Mouse (Mus musculus): ENCODE results near the gene Taf10.
"Not testable (repeated sequence)": the region's sequence is repeated elsewhere in the genome, so short reads cannot be mapped to it uniquely, and the experiment has no call there.

Taf10 gene

DNA sequence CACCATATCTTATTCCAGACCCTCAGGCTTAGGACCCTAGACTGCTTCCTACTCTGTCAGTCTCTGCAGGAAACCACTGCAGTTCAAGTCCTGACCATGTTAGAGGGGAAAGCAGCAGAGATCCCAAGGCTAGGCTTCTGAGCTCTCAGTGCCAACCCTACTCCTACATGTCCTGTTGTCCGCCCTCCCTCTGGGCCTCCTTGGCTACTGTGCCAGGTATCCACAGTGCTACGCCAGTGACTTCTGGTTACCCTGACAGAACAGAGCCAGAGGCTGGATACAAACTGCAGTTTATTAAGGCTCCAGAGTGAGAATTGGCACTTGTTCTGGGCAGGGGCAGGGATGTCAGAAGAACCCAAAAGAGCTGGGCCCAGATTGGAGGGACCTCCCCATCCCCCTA is 8.6 kb upstream of the Taf10 start:
- DNase-seq: peak; percentile 55 to 60

DNA sequence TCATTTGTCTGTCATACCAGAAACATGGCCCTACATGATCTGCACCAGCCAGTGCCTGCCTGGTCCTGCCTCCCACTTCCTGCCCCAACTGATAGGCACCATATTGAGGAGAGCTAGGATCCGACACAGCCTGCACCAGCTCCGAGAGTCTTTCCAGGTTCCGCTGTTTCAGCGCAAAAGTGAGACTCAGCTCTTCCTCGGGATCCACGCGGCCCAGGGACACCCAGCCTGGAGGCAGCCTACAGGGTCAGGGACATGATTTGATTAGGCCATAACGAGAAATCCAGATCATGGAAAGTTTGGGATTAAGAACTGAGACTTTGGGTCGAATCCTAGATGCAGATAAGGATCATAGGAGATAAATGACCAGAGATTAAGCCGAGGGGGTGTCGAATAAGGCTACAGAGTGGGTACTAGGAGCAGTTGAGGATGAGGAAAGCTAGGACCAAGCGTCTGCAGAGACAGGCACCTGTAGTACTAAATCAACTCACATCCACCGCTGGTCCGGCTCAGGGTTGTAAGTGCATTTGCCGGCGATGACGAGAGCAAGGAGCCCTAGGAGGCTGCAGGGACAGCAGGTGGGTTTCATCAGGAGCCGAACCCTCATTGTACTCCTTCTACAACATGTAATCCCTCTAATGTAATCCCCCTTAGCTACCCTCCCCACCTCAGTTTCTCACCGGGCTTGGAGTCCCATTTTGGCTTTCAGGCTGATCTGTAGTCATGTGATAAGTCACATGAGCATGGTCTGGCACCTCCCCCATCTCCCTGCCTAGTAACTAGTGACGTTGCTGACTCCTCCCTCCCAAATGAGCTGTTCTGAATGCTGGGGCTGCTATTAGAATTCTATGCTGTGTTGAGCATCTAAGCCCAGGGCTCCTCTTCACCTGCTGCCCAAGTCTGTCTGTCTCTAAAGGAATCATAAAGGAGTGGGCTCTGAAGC is 7.6 kb upstream of the Taf10 start, which contains the start of gene Tpp1:
Gene Tpp1 (minus strand): TSS at position 745 of the 943 bp plus-strand sequence.
- DNase-seq: peak; percentile 91 to 93

DNA sequence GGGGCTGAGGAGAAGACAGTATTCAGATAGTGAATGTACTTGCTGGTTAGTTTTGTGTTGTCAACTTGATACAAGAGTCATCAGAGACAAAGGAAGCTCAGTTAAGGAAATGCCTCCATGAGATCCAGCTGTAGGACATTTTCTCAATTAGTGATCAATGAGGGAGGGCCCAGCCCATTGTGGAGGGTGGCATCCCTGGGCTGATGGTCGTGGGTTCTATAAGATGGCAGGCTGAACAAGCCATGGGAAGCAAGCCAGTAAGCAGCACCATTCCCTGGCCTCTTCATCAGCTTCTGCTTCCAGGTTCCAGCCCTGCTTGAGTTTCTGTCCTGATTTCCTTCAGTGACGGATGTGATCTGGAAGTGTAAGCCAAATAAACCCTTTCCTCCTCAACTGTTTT is 3.6 kb upstream of the Taf10 start:
- DNase-seq: no peak

DNA sequence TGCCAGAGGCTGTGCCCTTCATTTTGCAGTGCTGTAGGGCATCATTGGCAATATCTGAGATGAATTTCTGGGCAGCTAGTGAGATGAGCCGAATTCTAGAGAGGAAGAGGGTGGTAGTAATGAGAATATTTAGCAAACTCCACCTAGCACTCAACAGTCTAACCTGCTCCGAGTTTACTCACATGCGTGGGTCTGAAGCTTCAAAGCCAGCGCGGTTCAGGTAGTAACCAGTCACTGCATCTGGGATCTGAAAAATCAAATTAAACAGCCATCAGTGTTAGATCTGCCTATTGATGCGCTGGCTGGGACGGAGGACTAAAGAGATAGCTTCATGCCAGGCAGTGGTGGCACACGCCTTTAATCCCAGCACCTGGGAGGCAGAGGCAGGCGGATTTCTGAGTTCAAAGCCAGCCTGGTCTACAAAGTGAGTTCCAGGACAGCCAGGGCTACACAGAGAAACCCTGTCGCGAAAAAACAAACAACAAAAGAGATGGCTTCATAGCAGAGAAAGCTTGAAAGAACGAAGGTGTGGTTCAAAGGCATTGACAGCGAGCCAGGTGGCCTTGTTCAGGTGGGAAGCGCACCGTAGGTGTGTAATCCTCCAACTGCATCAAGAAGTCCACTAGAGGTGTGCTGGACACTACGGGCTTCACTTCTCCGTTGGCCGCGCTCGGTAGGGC is 775 bp downstream of the Taf10 start:
- DNase-seq: not testable (repeated sequence)

DNA sequence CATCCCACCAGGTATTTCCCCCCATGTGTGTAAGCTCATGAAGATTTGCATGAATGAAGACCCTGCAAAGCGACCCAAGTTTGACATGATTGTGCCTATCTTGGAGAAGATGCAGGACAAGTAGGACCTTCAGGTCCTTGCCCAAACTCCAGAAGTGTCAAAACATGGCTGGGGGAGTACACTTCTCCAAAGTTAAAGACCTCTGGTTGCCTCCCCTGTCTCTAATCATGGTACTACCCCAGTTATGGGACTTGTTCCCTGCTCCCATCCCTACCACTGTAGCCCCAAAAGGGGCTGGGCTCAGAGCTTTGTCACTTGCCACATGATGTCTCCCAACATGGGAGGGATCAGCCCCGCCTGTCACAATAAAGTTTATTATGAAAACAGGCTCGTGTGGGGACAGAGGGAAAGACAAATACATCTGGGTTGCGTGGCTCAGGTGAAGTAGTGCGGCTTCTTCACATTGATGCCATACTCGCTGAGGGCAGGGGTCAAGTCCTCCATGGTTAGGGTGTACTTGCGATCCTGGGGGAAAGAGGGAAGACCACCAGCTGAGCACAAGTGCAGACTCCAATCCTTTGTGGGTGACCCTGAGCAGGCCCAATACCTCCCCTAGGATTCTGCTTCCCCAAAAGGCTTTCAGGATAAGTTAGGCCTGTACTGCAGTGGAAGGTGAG is 1.5 kb downstream of the Taf10 start:
- peak in 1 of 2 experiments; percentile 8 for DNase-seq

DNA sequence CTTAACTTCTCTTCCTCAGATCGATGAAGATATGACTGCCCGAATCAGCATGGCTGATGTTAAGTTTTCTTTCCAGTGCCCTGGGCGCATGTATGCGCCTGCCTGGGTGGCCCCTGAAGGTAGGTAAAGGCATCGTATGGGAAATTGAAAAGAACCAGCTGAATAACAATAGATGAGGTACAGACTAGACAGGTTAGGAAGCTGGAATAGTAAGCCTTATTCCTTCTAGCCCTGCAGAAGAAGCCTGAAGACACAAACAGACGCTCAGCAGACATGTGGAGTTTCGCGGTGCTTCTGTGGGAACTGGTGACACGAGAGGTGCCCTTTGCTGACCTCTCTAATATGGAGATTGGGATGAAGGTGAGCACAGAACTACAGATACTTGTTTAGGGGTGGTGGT is 2.2 kb downstream of the Taf10 start:
- peak in 1 of 2 experiments; percentile 2 for DNase-seq

DNA sequence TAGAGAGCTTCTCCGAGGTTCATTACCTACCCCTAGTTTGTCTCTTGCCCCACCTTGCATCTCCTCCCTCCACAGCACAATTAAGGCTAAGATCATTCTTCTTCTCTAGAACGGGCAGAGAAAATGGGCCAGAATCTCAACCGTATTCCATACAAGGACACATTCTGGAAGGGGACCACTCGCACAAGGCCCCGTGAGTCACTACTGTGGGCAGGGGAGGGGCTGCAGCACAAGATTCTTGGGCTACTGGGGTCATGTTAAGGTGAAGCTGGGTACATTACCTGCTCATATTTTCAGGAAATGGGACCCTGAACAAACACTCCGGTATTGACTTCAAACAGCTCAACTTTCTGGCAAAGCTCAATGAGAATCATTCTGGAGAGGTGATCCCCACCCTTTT is 3.3 kb downstream of the Taf10 start:
- no peak for DNase-seq

DNA sequence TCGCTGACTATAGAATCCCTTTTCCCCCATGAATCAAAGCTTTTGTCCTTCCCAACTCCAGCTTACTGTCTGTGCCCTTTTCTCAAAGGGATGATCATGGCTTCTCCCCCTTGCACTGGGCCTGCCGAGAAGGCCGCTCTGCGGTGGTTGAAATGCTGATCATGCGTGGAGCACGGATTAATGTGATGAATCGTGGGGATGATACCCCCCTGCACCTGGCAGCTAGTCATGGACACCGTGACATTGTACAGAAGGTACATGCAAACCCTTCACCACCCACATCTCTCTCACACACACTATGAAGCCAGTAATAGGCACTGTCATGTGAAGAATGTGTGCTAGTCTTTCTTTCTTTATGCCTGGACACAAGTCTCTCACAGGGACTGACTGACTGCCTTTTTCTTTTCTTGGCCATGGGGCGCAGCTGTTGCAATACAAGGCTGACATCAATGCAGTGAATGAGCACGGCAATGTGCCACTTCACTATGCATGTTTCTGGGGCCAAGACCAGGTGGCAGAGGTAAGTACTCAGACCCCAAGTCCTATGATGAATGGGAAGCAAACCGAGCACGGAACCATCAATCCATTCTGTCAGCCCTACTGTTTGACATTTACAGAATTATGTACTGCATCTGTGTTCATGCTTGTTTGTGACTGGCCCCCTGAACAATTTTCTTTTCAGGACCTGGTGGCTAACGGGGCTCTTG is 3.9 kb downstream of the Taf10 start:
- no peak for DNase-seq

DNA sequence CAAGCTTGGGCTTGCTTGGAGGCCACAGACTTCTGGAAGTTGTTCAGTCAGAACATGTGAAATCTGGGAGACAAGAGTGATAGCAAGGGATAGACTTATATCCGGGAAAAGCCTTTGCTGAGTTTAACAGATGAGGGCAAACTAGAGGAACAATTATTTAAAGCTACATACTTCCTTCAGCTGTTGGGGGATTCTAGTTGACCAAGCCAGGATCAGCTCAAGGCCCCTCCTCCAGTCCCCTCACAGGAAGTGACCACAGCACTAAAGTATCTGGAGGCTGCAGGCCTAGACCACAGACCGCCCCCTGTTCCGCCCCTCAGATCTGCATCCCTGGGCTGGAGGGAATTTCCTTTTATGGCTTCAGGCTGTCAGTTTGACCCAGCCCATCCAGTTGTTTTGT is 5.2 kb downstream of the Taf10 start:
- DNase-seq: no peak

DNA sequence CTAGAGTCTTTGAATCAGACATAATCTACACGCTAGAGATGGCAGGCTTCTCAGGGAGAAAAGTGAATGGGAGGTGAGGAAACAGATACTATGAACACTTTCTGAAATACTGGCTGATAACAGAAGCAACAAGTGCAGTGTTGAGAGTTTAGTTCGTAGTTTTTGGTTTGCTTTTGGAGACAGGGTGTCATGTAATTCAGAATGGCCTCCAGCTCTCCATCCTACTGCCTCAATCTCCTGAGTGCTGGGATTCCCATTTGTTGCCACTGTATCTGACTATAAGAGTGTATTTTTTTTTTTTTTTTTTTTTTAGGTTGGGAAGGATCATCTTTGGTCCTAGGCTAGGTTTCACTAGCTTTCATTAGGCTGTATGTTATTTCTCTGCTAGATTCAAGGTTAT is 5.9 kb downstream of the Taf10 start:
- DNase-seq: no peak

DNA sequence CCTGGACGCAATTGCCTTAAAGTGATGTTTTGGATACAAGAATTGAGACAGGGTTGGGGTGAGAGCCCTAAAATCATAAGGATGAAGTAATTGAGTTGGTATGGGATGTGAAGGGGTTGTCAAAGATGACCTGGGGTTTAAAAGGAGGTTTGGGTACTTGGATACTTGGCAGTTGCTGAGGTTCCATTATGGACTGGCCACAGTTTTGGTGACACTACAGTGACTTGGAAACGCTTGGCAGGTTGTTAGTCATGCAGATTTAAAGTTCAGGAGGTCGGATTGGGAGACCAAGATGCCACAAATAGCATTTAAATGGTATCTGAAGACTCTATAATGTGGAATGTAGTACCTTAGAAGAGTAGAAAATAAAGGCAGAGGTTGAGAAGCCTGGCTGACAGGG is 6.5 kb downstream of the Taf10 start:
- no peak for DNase-seq

DNA sequence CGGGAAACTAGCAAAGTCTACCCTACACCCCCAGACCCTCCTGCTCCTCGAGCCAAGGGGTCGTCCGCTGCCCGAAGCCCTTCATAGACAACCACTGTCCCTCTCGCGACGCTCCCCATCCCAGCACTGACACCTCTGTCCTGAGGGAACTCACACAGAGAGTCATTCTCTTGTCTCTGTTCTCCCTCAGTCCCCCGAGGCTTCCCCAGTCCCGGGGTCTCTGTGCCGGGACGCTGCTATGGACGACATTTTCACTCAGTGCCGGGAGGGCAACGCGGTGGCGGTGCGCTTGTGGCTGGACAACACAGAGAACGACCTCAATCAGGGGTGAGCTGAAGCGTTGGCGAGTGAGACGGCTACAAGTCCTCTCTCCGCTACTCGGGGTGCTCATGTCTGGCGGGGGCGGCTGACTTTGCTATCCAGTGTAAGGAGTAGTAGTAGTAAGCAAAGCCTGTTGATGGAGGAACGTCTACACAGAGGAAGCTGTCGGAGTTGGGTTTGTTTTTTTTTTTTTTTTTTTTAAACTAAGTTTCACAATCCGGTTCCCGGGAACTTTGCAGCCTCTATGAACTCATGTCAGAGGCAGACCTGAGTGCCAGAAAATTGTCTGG is 7.1 kb downstream of the Taf10 start, which contains the start of gene Rrp8:
Gene Rrp8 (minus strand): TSS at position 475 of the 611 bp plus-strand sequence.
- peak; percentile 54 to 56 for DNase-seq

DNA sequence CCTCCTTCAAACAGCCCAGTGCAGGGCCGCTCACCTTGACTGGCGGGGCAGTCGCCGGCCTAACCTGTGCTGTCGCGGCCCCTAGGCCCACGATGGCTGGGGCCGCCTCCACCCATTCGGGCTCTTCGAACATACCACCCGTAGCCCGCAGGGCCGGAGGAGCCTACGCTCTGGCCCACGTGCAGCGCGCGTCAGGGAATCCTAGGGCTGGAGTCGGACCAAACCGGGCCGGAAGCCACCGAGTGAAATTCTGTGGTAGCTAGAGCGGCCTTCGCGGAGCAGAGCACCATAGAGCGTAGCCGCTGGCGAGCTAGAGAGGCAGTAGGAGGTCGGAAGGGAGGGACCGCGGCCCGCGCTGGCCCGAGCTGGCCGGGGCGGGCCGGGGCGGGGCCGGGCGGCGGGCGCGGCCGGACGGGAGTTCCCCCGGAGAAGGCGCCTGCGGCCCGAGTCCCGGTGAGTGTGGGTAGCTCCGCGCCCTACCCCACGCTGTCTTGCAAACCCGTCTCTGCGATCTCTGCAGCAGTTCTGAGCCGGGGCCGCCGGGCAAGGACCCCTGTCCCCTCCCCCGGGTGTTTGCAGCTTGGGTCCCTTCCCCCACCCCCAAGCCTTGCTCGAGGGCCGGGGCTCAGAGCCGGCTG is 7.8 kb downstream of the Taf10 start, which contains the start of gene Ilk:
Gene Ilk (plus strand): TSS at position 329 of the 638 bp plus-strand sequence.
- DNase-seq: peak; percentile 94 to 95

DNA sequence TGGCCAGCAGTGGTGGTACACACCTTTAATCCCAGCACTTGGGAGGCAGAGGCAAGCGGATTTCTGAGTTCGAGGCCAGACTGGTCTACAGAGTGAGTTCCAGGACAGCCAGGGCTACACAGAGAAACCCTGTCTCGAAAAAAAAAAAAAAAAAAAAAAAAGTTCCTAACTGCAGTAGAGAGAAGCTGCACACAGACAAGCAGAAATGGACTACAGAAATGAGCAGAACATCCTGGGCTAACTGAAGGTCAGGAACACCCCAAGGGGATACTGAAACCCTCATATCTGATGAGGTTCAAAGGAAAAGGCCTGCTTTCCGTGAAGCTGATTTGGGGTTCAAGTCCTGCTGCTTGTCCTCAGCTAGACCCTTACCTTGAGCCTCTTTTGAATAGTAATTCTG is 8.7 kb downstream of the Taf10 start:
- DNase-seq: not testable (repeated sequence)

DNA sequence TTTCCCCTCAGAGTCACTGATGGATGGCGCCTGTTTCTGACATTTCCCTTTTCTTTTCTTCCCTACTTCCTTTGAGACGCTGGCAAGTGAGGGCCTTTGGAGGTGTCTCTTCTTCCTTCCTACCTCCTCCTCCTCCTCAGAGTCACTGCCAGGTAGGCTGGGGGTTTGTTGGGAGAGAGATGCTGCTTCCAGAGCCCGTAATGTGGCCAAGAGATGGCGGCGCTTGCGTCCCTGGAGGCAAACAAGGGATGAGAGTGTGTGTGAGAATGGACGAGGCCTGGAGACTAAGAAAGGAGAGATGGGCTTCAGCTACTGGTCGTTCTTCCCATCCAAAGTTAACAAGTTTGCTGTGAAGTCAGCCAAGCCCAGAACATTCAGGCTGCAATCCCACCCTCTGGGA is 9.3 kb downstream of the Taf10 start:
- no peak for DNase-seq

DNA sequence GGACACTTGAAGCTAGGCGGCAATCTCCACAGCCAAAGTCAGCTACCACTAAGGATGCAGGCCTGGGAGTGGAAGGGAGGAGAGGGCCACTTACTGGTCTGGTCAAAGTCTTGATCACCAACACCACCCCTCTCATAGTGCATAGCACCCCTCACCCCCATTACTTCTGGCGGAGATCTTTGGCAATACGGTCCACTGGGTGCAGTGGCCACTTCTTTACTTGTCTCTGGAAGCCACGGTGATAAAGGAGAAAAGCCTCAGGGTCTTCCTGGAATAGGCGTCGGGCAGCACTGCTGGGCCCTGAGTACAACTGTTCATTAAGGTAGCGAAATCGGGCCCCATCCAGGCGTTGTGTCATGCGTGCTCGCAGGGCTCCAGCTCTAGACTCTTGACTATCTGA is 10.3 kb downstream of the Taf10 start:
- no peak for DNase-seq

DNA sequence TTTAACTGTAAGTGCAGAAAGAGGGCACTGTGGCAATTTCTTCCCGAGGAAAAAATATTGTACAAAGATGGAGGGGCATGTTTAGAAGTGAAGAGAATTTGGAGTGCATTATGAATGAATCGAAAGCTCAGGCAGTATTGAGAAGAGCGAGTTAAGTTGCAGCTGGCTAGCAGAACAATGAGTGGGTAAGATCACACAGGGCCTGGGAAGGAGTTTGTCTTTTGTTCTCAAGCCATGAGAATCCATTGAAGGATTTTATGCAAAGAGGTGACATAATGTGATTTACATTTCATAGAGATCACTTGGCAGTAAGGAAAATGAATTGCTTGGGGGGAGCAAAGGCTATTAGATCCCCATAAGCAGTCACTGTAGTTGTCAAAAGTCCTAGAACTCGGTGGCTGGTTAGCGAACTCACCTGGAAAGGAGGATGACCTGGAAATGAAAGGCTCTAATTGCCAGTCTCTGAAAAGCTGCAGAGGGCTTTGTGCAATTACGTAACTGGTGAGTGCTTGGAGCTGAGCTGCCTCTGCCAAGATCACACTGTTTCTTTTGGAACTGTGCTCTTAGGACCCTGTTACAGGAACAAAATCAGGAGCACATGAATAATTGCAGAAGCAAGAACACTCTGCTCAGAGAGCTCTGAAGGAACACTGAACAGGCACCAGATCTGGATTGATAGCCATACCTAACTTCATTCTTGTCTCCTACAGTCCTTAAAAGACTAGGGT is 15.3 kb downstream of the Taf10 start:
- DNase-seq: no peak

DNA sequence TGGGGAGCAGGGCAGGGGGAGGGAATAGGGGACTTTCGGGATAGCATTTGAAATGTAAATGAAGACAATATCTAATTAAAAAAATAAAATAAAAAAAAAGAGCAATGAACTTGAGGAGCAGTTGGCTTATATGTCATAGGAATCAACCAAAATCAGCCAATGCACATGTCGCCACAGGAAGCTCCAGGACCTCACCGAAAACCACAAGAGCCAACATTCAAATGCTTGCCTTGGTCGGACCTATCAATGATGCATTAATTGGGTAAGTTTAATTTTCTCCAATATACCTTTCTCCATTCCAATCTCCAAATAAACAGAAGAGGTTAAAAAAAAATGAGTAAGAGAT is 17.2 kb downstream of the Taf10 start:
- DNase-seq: no peak

DNA sequence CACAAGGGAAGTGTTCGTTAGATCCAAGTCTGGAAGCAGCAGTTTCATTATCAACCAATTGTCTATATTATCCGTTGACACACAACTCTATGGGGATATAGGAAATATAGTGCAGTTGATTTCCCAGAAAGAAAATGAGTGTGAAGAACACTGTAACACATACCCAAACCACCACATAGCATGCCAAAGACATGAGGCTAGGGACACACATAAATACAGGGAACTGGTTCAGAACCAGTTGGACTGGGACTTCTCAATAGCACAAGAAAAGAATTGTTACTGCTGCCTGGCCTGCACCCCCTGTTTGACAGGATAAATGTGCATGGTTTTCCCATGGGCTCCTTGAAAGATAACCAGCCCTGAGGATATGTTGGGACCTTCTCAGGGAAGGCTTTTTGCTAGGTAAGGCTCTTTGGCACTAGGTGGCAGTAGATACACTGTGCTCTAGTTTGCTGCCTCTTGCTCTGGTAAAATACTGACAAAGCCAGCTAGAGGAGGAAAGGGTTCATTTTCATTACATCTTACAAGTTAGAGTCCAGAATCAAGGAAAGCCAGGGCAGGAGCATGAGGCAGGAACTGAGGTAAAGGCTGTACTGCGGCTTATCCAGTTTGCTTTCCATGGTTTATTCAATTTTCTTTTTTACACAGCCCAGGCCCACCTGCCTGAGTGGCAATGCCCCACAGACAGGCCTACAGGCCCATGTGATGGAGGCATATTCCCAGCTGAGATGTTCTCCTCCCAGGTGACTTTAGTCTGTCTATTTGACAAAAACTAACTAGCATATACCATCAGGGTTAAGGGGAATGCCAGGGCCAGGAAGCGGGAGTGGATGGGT is 17.8 kb downstream of the Taf10 start:
- peak; percentile 47 to 63 for DNase-seq

DNA sequence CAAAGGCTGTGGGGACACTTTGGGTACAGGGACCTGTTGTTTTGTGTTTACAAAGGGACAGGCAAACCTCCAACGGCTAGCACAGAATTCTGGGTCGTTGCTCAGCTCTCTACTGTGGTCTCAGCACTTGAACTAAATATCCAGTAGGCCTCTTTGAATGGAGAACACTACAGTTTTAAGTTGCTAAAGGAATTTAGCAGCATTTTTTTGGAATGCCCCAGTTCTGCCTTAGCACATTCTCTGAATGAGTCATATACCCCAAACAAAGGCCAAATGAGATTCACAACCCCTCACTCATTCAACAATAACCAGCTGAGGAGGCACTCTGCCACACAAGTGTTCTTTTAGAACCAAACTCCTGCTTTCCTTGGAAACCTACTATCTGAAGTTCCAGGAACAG is 22.2 kb downstream of the Taf10 start:
- DNase-seq: no peak

Data from cerebellum, postnatal 25 days (tissue).